Mouse (Mus musculus) adrenal gland, adult 2 months (tissue): ENCODE measurements around the gene Adgrb2. TPM values are rescaled to one million over a fixed set of nuclear protein-coding genes. Genes with fewer than 3 reads are reported as not detected.

Source experiments
- DNase-seq: peaks from one replicate; pipeline ENCODE4 v3.0.0; 2021
- polyA plus RNA-seq: library from polyadenylated mRNA; depleted of rRNA; stranded (reverse); fragments of >200 nt; gene quantifications from 2 replicates; pipeline ENCODE4 v1.2.3, GENCODE M21; 2012
- total RNA-seq, 2 experiments: library from RNA; stranded (reverse); gene quantifications; 2 replicates each; pipeline ENCODE4 v1.2.3; 2021

Adgrb2 gene
- total and polyA plus RNA-seq, 3 experiments: 18.7 to 87.5 (median 24.9) TPM

DNA sequence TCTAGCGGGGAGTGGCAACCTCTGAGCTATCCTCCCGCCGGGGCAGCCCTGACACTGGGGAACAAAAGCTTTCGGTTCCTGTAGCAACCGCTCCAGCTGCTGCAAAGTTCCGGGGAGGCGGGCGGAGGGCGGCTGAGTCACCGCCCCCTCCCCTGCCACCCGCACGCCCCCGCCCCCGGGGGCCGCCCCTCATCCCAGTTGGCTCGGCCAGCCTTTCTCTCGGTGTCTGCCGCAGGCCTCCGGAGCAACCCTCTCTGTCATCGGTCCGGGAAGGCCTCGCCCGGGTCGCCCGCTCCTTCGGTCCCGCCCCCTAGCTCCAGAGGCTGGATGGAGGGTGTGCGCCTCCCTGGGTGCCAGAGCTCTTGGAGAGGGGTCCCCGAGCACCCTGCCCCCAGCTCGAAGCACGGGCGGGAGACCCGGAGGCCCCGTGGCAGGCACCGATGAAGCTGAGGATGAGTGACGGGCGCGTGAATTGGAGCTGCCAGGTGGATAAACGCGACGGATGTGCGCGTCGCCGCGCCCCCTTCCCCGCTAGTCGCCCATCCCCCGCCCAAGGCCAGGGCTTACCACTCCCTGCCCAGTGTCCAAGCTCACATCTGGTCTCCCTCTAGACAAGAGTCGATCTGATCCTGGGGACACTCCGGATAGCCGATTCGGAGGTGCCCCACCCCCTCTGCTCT, 3.3 kb downstream of the Adgrb2 start:
- DNase-seq: peak; percentile 89

GRCm38 (mm10) chr4:129989925-129990324, 5.3 kb downstream of the Adgrb2 start:
- no peak for DNase-seq

GRCm38 (mm10) chr4:129992720-129993119, 8.1 kb downstream of the Adgrb2 start:
- no peak for DNase-seq

GRCm38 (mm10) chr4:129993213-129993612, 8.5 kb downstream of the Adgrb2 start:
- peak; percentile 68 for DNase-seq

DNA sequence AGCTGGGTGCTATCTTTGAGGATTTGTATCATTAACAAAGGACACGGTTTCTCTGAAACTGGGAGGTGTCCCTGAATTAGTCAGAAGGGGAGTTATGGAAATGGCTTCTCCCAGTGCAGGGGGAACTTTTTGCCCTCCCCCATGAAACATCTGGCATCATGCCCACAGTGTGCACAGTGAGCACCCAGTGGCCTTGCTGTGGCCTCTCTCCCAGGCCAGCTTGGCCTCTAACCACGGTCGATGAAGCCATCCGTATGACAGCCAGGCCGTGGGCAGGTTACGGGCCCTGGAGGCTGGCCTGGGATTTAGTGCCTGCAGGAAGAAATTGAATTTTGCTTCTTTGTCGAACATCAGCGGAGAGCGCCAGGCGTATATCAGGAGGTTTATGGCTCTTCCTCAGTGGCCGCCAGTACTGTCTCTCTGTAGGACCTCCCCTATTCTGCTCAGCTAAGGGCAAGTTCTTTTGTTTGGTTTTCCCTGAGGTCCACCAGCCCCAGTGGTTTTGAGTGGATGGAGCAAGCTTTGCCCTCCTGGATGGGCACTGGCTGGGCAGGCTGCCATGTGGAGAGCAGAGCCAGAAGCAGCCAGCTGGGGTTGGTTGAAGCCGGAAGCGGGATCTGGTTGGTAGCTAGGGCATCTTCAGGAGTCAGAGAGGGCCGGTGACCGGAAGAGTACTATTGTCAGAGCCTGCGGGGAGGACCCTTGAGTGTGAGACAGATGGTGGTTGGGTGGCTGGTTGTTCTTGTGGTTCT, 9.4 kb downstream of the Adgrb2 start:
- peak; percentile 91 for DNase-seq

GRCm38 (mm10) chr4:129994728-129995127, 10.1 kb downstream of the Adgrb2 start:
- DNase-seq: no peak

GRCm38 (mm10) chr4:129995255-129995654, 10.6 kb downstream of the Adgrb2 start:
- no peak for DNase-seq

DNA sequence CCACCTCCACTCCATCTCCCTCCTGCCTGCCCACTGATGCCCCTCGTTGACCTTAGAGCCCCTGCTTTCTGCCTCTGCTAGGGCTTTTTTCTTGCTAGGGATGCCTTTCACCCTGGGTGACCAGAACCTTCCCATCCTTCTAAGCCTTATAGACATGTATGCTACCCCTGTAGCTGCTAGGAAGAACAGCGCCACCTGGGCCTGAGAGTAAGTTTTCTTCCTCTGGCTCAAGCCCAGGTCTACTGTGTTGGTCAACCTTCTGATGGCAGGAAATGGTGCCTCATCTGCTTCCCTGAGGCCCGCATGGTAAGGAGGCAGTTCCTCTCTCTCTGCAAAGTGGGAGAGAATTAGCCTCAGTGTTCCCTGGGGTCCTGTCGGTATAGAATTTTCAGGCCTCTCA, 11.3 kb downstream of the Adgrb2 start:
- DNase-seq: no peak

DNA sequence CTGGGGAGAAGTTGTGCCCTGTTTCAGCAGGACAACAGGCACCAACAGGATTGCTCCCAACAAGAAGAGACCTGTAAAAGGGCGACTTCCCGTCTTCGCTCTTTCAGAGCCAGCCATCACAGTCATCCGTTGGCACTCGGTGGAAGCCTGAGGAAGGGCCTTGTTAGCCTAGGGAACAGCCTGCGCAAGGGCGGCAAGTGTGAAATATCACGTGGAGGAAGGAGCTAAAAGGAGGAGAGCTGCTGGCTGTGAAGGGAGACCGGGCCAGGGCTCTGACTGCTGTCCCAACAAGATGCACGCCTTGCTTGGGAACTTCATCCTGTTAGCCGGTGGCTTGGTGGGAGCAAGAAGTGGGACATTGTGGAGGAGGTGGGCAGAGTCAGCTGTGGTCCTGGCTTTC, 13.5 kb downstream of the Adgrb2 start:
- no peak for DNase-seq

DNA sequence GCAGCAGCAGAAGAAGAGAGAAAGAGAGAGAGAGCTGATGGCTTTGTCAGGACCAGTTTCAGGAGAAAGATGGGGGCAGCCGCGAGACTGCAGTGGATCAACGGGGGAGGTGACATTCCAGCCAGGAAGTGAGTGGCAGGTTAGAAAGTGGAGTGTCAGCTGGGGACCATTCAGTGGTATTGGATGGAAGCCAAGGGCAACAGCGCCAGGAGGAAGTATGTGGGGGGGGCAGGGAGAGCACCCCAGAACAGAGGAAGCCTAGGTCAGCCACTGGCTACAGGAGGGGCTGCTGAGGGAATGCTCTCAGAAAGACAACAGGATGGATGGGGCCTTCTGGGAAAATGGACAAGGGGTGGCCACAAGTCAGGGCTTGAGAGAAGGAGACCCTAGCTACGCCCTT, 17.0 kb downstream of the Adgrb2 start:
- DNase-seq: no peak

GRCm38 (mm10) chr4:130002157-130002556, 17.5 kb downstream of the Adgrb2 start:
- DNase-seq: no peak

GRCm38 (mm10) chr4:130005593-130005992, 20.9 kb downstream of the Adgrb2 start:
- no peak for DNase-seq

DNA sequence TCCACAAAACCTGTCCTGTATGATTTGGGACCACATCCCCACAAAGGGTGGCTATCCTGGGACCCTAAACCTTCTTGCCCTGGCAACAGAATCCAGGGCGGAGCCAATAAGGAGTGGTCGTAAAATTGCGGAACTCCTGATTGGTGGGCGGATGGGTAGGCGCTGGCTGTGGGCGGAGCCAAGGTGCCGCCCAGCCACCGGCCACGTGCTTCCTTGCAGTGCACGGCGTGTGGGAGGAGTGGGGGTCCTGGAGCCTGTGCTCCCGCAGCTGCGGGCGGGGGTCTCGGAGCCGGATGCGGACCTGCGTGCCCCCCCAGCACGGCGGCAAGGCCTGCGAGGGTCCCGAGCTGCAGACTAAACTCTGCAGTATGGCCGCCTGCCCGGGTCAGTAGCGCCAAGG, 21.9 kb downstream of the Adgrb2 start:
- DNase-seq: no peak

GRCm38 (mm10) chr4:130009043-130009442, 24.4 kb downstream of the Adgrb2 start:
- DNase-seq: no peak

- DNase-seq: no peak
Measured at GRCm38 (mm10) chr4:130010723-130011122, 26.1 kb downstream of the Adgrb2 start.

DNA sequence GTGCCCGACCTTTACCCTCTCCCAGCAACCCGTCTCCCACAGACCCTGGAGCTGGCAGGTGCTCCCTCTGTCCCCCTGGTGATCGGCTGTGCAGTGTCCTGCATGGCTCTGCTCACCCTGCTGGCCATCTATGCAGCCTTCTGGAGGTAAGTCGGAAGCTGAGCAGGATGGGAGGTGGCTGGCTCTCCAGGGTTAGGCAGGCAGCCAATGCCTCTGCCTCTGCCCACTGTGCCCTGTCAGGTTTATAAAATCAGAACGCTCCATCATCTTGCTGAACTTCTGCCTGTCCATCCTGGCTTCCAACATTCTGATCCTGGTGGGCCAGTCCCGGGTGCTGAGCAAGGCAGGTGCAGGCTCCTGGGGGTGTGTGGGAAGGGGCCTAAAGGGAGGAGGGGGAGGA, 27.6 kb downstream of the Adgrb2 start:
- DNase-seq: no peak

DNA sequence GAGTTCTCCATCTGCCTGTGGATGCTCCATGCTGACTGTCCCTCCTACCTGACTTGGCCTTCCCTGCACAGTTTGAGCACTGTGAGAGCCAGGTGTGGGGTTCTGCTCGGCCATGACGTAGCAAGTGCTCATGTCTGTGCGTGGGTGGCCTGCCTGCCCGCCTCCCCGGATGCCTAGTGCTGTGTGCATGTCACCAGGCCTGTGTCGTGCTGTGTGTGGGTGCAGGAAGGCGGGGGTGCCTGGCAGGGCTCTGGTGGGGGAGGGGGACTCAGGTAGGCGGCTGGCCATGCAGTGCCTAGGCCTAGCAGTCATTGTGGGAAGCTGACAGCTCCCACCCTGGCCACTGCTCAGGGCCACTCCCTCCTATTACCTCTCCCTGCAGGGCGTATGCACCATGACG, 28.4 kb downstream of the Adgrb2 start:
- no peak for DNase-seq

GRCm38 (mm10) chr4:130016010-130016409, 31.3 kb downstream of the Adgrb2 start:
- no peak for DNase-seq

GRCm38 (mm10) chr4:130017036-130017674, 32.5 kb downstream of the Adgrb2 start:
- no peak for DNase-seq

DNA sequence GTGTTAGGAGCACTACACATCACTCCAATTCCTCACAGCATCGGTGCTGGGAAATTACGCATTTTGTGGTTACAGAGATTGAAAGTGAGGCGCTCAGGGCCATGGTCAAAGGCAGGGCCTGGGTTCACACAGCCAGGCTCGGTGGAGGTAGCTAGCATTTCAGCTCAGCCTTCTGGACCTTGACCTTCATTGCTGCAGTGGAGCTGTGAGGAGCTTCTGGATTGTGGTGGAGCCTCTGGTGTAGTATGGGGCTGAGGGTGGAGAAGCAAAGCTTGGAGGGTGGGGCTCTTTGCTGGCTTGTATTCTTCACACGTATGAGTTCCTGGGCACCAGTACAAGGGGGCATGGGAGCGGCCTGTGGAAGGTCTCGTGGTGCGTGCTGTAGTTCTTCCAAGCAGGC, 38.3 kb downstream of the Adgrb2 start:
- peak; percentile 70 for DNase-seq

GRCm38 (mm10) chr4:130023511-130024231, 39.0 kb downstream of the Adgrb2 start:
- DNase-seq: peak; percentile 50

- DNase-seq: no peak
Measured at GRCm38 (mm10) chr4:130025544-130025943, 40.9 kb downstream of the Adgrb2 start.

- DNase-seq: no peak
Measured at GRCm38 (mm10) chr4:130031146-130031545, 46.5 kb downstream of the Adgrb2 start.
